Mouse (Mus musculus) left cerebral cortex, postnatal 25 days (tissue): ENCODE measurements around the gene Cadm4. TPM values are rescaled to one million over a fixed set of nuclear protein-coding genes. Genes with fewer than 3 reads are reported as not detected.
A peak's percentile ranks its signal among the peaks of the same experiment; 100 is the strongest.
"Not testable (repeated sequence)": the region's sequence is repeated elsewhere in the genome, so short reads cannot be mapped to it uniquely, and the experiment has no call there.

Experiments
- DNase-seq, 2 experiments: peaks; one replicate each; pipeline ENCODE4 v3.0.0; 2022; ENCODE audit warnings: low spot score in 2 of 2, mixed read lengths in 1 of 2
- intact Hi-C: fragments of 180-260 bp; cut with DNase I; formaldehyde crosslinking; loops from one replicate; pipeline ENCODE4 v1.15.1; 2025
- total RNA-seq, 2 experiments: library from RNA; stranded (reverse); gene quantifications; 2 replicates each; pipeline ENCODE4 v1.2.3; 2021

Cadm4 gene
- total RNA-seq, 2 experiments from 2014 or later: 243 to 246 TPM

GRCm38 (mm10) chr7:24486654-24487130, 4.9 kb downstream of the Cadm4 start:
- DNase-seq: no peak
- intact Hi-C loops: no loop called here

DNA sequence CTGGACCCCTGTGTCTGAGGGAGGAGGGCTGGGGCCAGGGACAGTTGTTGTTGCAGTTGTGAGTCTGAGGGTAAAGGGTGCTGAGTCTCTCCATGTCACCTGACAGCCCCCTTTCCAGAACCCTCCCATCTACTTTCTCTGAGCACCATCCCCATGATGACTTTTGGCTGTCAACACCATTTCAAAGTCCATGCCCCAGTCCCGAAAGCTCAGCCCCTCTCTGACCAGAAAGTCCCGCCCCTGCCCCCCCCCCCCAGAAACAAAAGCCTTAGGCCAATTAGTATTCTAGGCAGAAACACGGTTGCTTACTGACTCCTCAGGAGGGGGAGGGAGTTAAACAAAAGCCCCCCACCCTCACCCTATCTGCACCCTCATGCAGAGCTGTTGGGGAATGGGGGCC, 5.6 kb downstream of the Cadm4 start:
- intact Hi-C loops: no loop called here
- DNase-seq: no peak

DNA sequence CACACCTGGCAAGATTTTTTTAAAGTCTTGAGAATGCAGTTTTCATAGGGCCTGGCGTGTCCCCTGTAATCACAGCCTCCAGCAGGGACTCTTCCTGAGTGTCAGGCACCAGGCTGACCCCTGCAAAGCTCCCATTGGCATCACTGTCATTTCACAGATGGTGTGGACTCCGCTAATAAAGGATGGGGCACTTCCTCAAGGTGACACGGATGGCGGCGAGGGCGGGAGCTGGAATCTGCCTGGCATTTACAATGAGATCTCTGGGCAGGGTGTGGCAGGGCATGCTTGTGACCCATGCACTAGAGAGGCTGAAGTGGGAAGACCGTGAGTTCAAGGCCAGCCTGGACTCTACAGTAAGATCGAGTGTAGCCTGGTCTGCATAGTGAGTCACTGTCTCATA, 6.5 kb downstream of the Cadm4 start:
- intact Hi-C loops: no loop called here
- DNase-seq: no peak

DNA sequence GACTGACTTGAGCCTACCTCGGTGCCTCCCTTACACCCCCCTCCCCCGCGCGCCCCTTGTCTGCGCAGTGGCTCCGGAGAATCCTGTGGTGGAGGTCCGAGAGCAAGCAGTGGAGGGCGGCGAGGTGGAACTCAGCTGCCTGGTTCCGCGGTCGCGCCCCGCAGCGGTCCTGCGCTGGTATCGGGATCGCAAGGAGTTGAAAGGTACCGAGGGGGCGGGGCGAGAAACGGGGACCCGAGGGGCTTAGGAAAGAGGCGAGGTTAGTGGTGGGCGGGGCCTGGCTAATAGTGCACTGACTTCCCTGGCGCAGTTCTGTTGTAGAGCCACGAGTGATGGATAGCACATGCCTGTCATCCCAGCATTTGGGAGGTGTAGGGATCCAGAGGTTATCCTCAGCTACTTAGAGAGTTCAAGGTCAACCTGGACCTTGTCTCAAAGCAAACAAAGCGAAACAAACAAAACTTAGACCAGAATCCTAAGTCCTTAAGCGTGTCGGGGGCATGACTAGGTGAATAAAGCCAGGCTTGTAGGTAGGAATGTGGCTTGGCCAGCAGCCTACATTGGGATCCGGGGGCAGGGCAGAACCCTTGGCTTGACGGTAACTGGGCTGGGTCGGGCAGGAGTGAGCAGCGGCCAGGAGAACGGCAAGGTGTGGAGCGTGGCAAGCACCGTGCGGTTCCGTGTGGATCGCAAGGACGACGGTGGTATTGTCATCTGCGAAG, 18.2 kb downstream of the Cadm4 start:
- intact Hi-C loops: no loop called here
- no peak for DNase-seq

- DNase-seq: peak in 1 of 2 experiments; percentile 53
- intact Hi-C loops: no loop called here
Observed at GRCm38 (mm10) chr7:24500929-24501328, 19.1 kb downstream of the Cadm4 start.

- intact Hi-C loops: no loop called here
- no peak for DNase-seq
Observed at GRCm38 (mm10) chr7:24501492-24501891, 19.7 kb downstream of the Cadm4 start.

GRCm38 (mm10) chr7:24504004-24504403, 22.2 kb downstream of the Cadm4 start:
- intact Hi-C loops: no loop called here
- DNase-seq: no peak

GRCm38 (mm10) chr7:24504868-24505267, 23.0 kb downstream of the Cadm4 start:
- no peak for DNase-seq
- intact Hi-C loops: no loop called here

DNA sequence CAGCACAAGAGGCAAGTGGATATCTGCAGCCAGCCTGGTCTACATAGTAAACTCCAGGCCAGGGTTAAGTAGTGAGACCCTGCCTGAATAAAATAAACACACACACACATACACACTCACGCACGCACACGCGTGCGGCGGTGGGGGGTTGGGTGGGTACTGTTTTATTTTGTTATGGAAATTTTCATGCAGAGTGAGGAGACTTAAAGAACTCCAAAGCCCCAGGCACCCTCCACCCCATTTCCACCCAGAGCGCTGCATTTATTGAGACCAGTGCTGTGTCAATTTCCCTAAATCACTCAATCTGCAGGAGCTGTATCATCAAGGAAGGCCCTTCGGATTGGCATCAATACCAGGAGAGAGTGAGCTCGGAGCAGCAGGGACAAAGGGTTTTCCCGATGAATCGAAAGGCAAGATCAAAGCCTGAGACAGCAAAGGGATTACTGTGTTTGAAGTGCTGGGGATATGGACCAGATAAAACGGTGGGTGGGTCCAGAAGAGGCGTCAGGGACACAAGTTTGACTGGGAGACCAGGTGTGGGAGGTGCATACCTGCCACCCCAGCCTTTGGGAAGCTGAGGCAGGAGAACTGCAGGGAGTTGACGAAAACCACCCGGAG, 23.7 kb downstream of the Cadm4 start:
- no peak for DNase-seq
- intact Hi-C loops: loop anchor here (2.0 kb wide), 1 partner anchor 23 kb away; the partner anchor contains the start of gene Cadm4

DNA sequence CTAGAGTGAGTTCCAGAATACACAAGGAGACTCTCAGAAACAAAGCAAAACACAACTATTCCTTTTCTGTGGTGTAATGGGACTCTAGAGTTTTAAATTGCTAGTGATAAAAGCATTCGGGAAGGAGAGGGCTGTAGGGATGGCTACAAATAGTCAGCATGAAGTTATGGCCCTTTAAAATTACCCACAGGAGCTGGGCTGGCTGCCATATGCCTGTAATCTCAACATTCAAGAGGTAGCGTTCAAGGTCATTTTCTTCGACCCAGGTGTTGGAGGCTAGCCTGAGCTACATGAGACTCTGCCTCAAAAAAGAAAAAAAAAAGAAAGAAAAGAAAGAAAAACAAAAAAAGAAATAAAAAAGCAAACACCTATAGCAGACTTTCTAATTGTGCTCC, 24.2 kb downstream of the Cadm4 start:
- intact Hi-C loops: loop anchor here (2.0 kb wide), 1 partner anchor 23 kb away; the partner anchor contains the start of gene Cadm4
- DNase-seq: no peak

DNA sequence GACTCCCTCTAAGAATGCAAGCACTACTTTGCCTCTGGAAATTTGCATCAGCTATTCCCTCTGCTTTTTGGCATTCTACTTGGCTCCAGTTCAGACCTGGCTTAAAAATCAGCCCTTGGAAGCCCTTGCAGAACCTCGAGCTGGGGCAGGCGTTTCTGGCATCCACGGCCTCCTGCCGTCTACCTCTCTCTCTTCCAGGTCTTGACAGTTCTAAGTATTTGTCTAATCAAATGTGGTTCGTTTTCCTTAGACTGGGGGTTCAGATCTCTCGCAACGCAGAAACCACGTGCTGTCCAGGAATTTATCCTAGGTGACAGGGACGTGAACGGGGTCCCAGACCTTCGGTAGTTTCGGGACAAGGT, 24.6 kb downstream of the Cadm4 start:
- DNase-seq: peak; percentile 65 to 78
- intact Hi-C loops: loop anchor here (2.0 kb wide), 1 partner anchor 24 kb away; the partner anchor contains the start of gene Cadm4

GRCm38 (mm10) chr7:24506838-24507725, 25.3 kb downstream of the Cadm4 start, which contains the start of gene Zfp428:
Gene Zfp428, plus strand, starts transcription at chr7:24507006.
- peak; percentile 87 to 91 for DNase-seq
- intact Hi-C loops: loop anchor here (1.0 to 2.0 kb wide), 2 partner anchors 23 to 24 kb away; partner anchors contain the start of genes Cadm4 and Irgq

- peak in 1 of 2 experiments; percentile 48 for DNase-seq
Observed at GRCm38 (mm10) chr7:24507726-24508114, 25.9 kb downstream of the Cadm4 start.

GRCm38 (mm10) chr7:24512355-24512754, 30.5 kb downstream of the Cadm4 start, which contains the start of gene AC161166.1:
Gene AC161166.1, minus strand, starts transcription at chr7:24512455.
- intact Hi-C loops: no loop called here

More at GRCm38 (mm10) chr7:24507726-24508114, 25.9 kb downstream of the Cadm4 start:
- intact Hi-C loops: loop anchor here (1.0 to 2.0 kb wide), 2 partner anchors 23 to 25 kb away; partner anchors contain the start of genes Cadm4 and Irgq

GRCm38 (mm10) chr7:24516319-24516718, 34.5 kb downstream of the Cadm4 start:
- DNase-seq: peak in 1 of 2 experiments; percentile 70
- intact Hi-C loops: not testable (repeated sequence)

More at GRCm38 (mm10) chr7:24512355-24512754, 30.5 kb downstream of the Cadm4 start, which contains the start of gene AC161166.1:
- DNase-seq: no peak

DNA sequence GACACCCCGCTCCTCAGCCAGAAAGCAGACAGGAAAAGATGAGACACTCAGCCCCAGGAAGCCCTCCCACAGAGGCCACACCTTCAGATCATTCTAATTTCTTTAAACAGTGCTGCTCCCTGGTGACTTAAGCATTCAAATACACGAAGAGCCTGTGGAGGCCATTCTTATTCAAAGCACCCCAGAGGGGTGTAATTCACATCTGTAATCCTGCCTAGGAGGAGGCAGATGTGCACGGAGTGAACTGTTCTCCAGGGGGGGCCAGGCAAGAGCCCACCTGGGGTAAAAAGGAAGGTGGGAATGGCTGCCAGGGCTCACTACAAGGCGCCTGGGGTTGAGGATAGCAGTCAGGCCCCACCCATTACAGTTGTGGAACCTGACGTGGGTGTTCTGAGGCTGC, 35.3 kb downstream of the Cadm4 start:
- intact Hi-C loops: no loop called here
- DNase-seq: no peak

- peak in 1 of 2 experiments; percentile 87 for DNase-seq
- intact Hi-C loops: no loop called here
Observed at GRCm38 (mm10) chr7:24517654-24518053, 35.8 kb downstream of the Cadm4 start.

DNA sequence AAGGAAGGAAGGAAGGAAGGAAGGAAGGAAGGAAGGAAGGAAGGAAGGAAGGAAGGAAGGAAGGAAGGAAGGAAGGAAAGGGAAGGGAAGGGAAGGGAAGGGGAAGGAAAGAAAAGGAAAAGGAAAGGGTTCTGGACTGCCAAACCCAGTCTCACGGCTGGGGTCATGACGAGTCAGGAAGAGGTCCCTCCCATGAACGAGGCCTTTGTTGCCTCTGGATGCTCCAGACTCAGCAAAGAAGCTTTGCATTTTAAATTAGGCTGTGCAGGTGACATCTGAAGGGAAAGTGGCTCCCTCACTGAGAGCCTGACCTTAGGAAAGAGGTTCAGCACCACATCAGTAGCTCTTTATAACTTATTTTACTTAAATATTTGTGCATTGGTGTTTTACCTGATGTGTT, 37.3 kb downstream of the Cadm4 start:
- DNase-seq: no peak
- intact Hi-C loops: no loop called here

GRCm38 (mm10) chr7:24520054-24520453, 38.2 kb downstream of the Cadm4 start:
- DNase-seq, intact Hi-C loops: not testable (repeated sequence)
